Mouse (Mus musculus) megakaryocyte-erythroid progenitor cell, adult 5-6 weeks (primary cell): ENCODE measurements around the gene Ncor2. TPM values are rescaled to one million over a fixed set of nuclear protein-coding genes. Genes with fewer than 3 reads are reported as not detected.

Experiments
- ATAC-seq: replicated peaks from 2 replicates; pipeline ENCODE4 v1.8.0; 2016; ENCODE audit warnings: mild to moderate bottlenecking, inconsistent platforms; ENCODE audit not compliant: severe bottlenecking, poor library complexity, low FRiP score, low TSS enrichment
- total RNA-seq, 2 experiments: library from RNA; stranded (forward) in 1 of 2; stranded (reverse) in 1 of 2; fragments of 200-1000, 215-1000 nt in 1 of 2; fragments of >200 nt in 1 of 2; fragmentation: Nextera tagmentation in 1 of 2; gene quantifications; 2 replicates each; pipeline ENCODE4 v1.2.3; 2014 to 2017

Ncor2 gene
- total RNA-seq, 2 experiments from 2014 or later: 6.7 to 48.7 TPM

DNA sequence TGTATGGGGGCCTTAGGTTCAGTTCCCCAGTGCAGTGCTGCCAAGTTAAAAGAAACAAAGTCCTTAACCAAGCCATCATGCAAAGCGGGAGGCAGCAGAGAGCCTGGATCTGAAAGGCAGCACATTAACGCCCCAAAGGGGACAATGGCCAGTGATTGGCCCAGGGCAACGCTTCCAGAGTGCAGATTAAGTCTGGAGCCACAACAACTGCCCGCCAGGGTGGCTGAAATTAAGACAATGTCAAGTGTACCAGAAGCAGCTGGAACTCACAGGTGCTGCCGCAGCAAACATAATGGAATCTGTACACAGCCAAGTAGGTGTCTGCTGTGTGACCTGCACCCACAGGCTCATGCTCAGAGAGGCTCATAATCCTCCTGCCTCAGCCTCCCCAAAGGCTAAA is 24.8 kb downstream of the Ncor2 start:
- ATAC-seq: no peak

DNA sequence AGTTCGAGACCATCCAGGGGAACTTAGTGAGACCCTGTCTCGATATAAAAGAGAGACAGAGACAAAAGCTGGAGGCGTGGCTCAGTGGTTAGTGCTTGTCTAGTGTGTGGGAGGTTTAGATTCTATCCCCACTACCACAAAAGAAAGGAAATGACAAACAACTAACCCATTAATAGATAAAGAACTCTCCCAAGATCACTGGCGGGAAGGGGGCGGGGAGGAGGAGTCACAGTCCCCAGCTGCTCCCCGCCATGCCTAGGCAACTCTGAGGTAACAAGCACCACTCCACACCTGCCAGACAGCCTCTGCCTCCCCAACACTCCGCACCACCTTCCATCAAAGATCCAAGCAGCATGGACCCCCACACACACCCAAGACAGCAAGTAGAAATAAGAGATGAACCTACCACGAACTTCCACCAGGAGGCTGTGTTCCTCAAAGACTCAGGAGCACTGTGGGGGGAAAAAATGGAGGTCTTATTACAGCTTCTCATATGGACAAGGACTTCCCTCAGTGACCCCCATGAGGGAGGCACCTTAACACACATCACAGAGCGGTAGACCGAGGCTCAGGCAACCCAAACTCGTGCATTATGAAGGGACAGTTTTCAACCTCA is 25.7 kb downstream of the Ncor2 start:
- ATAC-seq: peak; percentile 10; the same call in 1 of the 2 replicates

DNA sequence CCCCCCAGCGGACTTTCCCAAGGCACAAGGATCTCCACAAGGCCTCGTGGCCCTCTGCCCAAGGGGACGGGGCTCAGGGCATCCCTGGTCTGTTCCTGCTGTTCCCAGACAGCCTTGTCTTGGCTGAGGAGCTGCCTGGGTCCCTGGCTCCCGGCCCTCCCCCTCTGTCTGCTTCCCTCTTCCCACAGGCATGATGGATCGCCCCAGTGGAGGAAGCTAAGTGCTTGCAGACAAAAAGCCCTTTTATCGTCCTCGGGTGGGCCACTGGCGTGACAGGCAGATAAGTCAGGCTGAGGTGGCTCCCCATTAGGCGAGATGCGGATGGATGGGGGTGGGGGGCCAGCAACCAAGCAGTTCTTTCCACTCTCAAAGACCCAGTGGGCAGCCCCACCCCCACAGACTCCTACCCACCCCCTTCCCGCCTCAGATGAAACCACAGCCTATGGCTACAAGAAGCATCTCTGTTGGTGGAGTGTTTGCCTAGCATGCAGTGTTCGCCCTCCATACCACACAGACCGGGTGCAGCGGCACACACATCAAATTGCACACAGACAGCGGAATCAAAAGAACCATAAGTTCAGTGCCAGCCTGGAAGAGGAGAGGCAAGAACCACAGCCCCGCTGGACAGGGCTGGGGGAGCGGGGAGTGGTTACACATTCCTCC is 27.0 kb downstream of the Ncor2 start:
- no peak for ATAC-seq

DNA sequence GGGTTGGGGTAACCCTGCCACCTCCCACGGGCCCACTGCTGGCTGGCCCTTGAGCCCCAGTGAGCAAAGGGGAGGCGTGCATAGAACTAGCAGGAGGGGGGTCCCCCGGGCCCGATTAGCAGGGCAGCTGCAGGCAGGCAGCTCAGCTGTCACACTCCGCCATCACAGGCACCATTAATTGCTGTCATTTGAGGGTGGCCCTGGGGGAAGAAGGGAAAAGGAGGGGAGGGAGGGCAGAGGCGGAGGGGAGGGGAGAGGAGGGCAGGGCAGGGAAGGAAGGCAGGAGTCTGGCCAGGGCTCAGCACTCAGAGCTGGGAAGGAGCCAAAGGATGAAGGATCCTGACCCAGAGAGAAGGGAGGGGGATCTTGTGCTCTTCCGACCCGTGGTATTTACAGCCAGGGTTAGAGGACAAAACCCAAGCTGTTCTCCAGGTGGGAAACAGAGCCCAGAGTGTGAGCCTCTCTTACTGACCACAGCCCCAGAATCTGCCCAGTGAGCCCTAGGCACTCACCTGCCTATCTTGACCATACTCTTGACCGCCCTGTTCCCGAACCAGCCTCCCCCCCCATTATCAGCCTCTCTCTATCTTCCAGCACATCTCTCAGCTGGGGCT is 28.0 kb downstream of the Ncor2 start:
- no peak for ATAC-seq

DNA sequence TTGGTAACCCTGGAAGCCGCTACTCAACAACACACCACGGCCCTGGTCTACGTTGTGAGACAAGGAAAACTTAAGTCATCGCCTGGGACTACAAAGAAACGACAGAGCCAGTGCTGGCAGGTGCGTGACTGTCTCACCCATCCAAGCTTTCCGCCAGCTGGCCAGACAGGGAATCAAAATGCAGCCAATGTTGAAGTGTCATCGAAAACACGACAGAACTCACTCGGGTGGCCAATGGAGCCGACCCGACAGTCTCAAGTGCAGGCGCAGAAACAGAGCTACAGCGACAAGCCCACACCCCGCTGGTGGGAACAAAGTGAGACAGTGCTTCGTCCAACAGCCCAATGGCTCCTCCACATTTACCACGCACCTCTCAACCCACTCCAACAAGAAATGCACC is 29.9 kb downstream of the Ncor2 start:
- ATAC-seq: no peak

DNA sequence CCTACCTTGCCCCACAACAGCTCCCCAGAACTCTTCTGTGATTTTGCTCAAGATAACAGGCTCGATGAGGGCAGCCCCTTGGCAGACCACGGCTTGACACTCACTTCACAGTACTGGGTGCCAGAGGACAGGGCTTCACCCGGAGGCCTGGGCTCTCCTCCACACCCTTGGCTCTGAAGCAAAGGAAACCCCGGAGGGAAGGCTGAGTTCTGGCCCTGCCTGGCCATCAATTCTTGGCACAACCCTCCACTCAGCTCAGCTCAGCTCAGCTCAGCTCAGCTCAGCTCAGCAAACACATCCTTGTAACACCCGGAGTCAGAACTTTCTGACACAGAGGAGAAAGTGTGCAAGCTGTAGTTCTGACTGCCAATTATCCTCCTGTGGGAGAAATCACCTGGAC is 30.3 kb downstream of the Ncor2 start:
- ATAC-seq: no peak

DNA sequence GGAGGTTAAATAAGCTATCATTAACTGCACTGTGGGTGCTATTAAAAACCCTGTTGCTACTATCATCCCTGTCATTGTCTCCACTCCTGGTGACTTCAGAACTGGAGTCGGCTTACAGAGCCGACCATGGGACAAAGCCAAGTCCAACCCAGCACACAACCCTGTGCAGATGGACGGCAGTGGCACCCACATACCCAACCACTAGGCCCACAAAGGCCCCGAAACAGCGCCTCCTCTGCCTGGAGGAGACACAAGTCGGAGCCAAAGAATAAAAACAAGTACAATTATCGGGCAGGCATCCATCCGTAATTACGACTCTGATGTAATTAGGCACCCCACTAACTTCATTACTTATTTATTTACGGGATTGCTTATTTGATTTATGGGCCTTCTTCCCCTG is 30.8 kb downstream of the Ncor2 start:
- no peak for ATAC-seq

DNA sequence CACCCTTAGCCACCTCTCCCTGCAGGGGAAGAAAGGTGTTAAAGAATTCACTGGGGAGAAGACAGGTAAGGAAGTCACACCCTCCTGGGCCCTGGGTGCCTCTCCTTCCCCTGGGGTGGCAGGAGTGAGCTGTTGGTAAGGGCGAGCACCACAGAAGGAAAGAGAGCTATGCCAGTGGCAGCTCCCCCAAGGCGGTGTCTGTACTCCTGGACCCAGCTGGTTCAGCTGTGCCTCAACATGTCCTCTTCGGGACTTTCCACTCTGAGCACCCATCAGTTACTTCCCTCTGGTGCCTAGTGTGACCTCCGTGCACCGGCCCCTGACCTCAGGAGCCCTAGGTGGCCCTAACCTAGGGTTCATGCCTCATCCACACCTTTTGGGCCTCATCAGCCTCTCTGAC is 31.9 kb downstream of the Ncor2 start:
- ATAC-seq: no peak

DNA sequence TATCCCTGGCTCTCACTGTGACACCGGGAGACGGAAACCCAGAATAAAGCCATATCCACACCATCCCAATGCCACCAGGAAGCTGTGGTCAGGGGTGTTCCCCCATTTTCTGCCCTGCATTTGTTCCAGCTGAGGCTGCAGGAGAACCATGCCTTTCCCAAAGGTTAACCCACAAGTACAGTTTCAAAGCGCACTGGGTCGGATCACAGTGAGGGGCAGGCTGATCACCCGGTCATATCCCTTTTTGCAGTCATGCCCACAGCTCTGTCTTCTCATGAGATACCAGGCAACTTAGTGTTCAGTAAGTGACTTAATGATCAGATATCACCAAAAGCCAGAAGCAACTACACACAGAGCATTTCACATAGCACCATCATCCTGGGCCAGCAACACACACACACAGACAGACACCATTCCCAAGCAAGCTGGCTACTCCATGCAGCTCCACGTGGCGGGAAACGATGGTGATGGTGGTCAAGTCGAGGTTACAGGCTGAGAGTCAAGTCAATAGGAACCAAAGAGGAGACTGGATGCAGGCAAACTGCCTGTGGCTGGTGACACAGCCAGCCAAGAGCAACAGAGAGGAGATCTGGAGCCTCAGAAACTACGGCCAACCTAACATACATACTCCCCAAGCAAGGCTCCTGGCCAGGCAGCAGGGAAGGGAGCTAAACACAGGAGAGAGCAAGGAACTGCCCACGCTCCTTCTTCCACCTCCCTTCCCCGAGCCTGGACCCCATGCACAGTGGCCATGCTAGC is 35.7 kb downstream of the Ncor2 start:
- no peak for ATAC-seq

DNA sequence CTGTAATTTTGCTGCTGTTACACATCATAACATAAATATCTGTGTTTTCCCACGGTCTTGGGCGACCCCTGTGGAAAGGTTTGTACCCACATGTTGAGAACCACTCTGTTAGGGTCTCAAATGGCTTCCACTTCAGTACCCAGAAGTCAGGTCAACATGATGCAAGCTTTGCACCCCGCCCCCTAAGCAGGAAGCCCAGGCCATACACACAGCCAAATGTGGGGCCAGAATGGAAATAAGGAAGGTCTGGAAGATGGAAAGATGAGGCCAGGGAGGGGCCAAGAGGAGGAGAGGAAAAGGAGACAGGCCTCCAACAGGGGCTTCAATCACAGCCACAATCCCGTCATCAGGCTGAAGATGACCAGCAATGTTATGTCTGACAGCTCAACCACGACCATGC is 37.1 kb downstream of the Ncor2 start:
- ATAC-seq: no peak

DNA sequence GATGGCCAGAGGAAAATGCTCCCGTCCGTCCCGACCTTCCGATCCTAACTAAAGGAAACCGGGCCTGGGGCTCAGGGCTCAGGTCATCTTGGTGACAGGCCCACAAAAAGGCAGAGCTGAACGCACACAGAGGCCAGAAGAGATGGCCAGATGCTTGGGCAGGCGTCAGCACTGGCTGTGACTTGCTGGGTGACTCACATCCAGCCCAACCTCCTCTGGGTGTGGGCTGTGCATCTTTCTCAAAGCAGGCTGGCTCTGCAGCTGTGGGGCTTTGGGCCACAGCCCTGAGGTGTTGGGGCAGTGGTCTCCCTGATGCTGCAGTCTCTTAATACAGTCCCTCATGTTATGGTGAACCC is 37.5 kb downstream of the Ncor2 start:
- no peak for ATAC-seq

DNA sequence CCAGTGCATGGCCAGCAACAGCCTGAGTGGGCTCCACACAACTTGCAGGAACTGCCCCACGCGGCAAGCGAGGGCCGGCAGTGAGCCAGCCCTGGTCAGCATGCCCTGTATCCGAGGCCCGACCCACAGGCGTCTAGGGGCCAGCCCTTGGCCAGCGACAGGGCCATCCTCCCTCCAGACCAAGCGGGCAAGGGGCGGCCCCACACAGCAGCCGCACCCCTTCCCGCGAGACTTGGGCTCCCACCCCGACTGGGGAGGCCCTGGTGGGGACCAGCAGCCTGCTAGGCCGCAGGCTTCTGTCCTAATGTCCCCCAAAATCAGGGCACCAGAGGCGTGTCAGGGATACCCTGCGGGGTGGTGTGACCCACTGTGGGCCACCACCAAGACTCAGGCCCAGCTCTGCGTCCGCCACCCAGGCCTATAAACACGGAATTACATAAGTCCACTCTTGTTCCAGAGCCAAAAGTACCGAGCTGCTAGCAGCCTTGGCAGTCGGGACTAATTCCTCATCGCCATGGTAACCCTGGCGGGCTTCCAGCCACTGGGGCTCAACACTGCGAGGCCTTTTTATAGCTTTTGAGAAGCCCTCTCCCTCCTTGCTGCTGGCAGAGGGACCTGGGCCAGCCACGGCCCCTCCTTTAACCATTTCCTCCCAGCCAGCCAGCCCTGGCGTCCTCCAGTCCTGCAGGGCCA is 38.0 kb downstream of the Ncor2 start:
- peak; percentile 68 for ATAC-seq

DNA sequence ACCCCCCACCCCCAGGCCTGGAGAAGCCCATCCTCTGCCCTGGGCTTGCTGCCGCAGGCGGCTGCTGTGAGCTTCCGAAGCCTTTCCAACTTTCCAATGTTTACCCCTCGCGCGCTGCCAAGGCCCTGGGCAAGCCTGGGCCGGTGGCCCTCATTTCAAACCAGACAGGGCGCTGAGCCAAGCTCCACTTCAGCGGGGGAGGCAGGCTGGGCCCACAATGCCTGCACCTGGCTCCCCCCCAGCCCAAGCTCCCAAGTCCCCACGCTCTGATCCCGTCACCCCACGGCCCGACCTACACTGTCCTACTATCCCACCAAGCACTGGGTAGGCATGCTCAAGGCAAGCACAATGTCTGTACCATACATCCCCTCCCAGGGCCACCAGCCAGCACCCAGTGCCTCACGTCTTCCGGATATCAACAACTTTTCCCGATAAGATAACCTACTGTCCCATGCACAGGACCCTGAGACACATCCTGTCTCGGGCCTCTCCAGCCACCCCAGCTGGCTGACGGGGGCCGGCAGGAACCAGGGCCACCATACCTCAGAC is 38.8 kb downstream of the Ncor2 start:
- no peak; the same call in 1 of the 2 replicates for ATAC-seq

DNA sequence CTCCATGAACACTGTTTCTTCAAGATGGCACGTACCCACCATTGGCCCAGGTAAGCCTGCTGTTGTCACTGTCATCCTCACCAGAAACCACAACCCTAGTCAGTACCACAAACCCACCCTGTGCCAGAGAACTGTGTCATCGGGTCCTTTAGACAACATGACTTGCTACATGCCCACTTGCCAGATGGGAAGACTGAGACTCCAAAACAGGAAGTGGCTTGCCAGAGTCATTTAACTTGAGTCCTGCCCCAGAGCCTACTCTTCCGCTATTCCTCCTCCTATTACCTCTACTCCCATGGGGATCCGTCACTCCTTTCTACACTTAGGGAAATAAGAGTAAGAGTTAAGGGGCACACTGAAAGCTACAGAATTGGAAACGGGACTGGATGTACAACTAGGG is 39.4 kb downstream of the Ncor2 start:
- no peak for ATAC-seq

DNA sequence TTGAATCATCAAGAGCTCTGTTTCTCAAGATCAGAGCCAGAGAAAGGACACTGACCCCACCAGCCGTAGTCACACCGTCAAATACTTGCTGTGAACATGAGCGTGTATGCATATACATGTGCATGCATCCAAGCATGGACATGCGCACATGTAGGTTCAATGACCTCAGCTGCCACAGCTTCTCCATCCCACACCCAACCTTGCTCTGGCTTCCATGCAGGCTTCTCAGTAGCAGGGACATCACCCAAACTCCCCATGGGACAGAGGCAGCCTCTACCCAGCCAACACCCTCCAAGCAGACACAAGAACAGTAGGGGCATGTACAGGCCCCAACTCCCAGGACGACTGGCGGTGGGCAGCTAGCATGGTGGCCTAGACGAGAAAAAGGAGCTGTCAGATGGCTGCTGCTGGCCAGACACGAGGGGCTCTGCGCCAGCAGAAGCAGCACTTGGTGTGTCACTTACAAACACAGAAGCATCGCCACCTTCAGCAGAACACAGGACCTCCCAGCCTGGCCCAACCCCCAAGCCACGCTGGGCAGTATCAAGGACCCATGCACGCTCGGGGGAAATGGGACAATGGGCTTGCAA is 40.1 kb downstream of the Ncor2 start:
- no peak for ATAC-seq

DNA sequence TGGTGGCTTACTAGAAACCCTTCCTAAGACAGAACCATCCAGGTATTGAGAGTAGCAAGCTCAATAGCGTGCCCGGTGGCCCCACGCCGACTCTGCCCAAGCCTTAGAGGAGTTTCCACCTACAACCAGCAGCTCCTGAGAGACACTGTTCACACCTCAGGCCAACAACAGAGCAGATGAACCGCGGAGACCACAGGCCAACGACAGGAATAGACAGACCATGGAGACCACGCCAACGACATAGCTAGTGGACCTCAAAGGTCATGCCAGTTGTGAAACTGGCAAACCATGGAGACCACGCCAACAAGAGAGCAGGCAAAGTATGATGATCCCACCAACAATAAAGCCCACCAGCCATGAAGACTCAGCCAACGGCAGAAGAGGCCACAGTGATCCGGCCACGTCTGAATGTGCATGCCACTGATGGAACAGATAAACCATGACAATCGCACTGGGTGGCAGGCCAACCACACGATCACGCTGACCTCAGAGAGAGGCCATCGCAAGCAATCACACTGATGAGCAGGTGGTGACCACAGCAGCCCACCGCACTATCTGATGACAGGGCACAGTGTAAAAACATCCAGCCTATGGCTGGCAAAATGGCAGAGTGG is 41.2 kb downstream of the Ncor2 start:
- ATAC-seq: no peak

DNA sequence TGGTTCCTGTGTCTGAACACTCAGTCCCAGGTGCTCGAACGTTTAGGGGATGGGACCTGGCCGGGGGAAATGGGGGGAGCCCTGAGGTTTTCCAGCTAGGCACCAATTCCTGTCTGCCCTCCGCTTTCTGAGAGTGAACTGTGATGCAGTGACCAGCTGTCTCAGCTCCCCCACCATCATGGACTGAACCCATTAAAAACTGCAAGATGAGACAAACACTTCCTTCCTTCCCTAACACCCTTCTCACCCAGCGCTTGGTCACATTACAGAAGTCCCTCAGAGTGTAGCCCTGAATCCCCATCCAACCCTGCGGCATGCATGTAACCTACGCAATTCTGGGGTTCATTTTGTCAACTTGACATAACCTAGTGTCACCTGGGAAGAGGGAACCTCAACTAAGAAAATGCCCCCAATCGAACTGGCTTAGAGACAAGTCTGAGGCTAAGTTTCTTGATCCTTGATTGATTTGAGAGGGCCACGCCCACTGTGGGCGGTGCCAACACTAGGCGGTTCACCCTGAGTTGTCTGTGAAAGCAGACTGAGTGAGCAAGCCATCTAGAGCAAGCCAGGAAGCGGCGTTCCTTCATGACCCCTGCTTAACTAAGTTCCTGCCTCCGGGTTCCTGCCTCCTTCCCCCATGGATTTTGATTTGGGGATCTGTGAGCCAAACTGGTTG is 41.9 kb downstream of the Ncor2 start:
- peak; percentile 35; the same call in 1 of the 2 replicates for ATAC-seq

DNA sequence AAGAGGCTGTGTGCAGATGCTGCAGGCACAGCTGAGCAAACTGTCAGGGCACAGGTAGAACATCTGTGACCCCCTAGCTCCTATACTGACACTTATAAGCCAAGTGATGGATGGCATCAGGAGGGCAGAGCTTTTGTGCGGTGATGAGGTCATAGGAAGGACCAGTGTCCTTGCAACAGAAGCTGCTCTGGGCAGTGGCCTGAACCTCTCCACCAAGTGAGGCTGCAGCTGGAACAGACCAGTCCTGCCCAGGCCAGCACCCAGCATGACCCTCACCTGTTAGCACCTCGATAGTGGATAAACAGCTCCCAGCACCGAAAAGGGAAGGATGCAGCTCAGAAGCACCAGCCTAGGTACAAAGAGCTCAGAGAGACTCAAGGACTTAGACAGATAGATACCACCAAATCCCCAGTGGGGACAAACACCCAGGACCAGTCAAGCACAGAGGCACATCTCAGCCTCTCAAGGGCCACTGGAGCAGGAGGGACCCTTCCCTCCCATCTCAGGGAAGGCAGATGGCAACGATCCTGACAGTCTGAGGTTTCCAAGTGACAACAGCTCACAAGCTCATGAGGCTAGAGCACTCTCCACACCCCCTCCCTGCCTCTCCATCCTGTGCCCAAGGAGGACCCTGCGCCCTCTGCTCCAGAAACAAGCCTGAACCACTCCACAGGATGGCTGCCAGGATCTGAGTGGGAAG is 42.6 kb downstream of the Ncor2 start:
- no peak for ATAC-seq
